Mouse (Mus musculus) liver, embryonic 15.5 days (tissue): ENCODE measurements around the gene Brd7. TPM values are rescaled to one million over a fixed set of nuclear protein-coding genes. Genes with fewer than 3 reads are reported as not detected.

Source experiments
- ATAC-seq: fragments of 200-750 bp; cut with Nextera tagmentation; 2 replicates; pipeline ENCODE4 v1.8.0; 2017; ENCODE audit warnings: moderate number of reproducible peaks, mild to moderate bottlenecking, moderate library complexity; ENCODE audit not compliant: insufficient read depth
- H3K27ac ChIP-seq: fragments of 300-500 bp; sonication (generic); replicated peaks from 2 replicates; pipeline ENCODE4 v1.5.1; 2015; ENCODE audit warnings: mild to moderate bottlenecking, inconsistent platforms
- H3K27me3 ChIP-seq: fragments of 300-500 bp; sonication (generic); 2 replicates; pipeline ENCODE4 v1.6.1; 2015; ENCODE audit warnings: mild to moderate bottlenecking, inconsistent platforms
- H3K36me3 ChIP-seq: fragments of 300-500 bp; sonication (generic); replicated peaks from 2 replicates; pipeline ENCODE4 v1.6.1; 2015; ENCODE audit warnings: moderate library complexity, mild to moderate bottlenecking, inconsistent platforms
- H3K4me1 ChIP-seq: fragments of 300-500 bp; sonication (generic); replicated peaks from 2 replicates; pipeline ENCODE4 v1.6.1; 2015; ENCODE audit warnings: inconsistent platforms
- H3K4me2 ChIP-seq: fragments of 300-500 bp; sonication (generic); 2 replicates; pipeline ENCODE4 v1.6.1; 2015; ENCODE audit warnings: moderate library complexity, mild to moderate bottlenecking, inconsistent platforms
- H3K4me3 ChIP-seq: fragments of 300-500 bp; sonication (generic); replicated peaks from 2 replicates; pipeline ENCODE4 v1.5.1; 2015; ENCODE audit warnings: mild to moderate bottlenecking, inconsistent platforms
- H3K9ac ChIP-seq: fragments of 300-500 bp; sonication (generic); 2 replicates; pipeline ENCODE4 v1.6.1; 2015; ENCODE audit warnings: moderate library complexity, mild to moderate bottlenecking, inconsistent platforms
- H3K9me3 ChIP-seq: fragments of 300-500 bp; sonication (generic); replicated peaks from 2 replicates; pipeline ENCODE4 v1.6.1; 2016; ENCODE audit warnings: inconsistent platforms
- WGBS: fragments of 180-500 bp; shearing (Covaris S2); methylation state at CpG from one replicate; pipeline ENCODE4 v1.1.7; 2015; ENCODE audit warnings: mixed read lengths; ENCODE audit not compliant: insufficient replicate concordance; 5-methylcytosine and 5-hydroxymethylcytosine counted together
- polyA plus RNA-seq: library from polyadenylated mRNA; unstranded; fragments of >200 nt; fragmentation: Nextera tagmentation; extraction: Ambion mirVana; gene quantifications from 2 replicates; pipeline ENCODE4 v1.2.1, GENCODE M21; 2015

Brd7 gene
- polyA plus RNA-seq, 1 experiment from 2014 or later: 31.3 TPM

DNA sequence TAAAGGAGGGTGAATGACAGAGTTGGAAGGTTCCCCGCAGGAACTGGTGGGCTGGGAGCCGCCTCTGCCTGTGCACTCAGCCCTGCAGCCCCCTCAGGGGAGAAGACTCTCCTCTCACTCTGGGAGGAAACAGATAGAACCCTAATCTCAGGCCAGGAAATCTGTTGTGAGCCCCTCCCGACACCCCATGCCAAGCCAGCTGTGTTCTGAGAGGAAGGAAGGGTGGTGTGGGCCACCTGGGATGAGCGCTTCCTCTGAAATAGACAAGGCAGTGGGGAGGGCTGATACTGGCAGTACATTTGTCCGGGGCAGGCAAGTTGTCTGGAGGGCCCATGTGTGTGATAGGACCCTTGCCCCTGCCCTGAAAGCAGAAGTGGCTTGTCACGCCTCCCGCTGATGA lies 18.5 kb upstream of the Brd7 start:
- no peak overlapping the region for H3K27ac ChIP-seq

GRCm38 (mm10) chr8:88376836-88377582 lies 15.0 kb upstream of the Brd7 start:
- ATAC-seq: no peak
- Histone ChIP-seq H3K9me3 (no peaks in the 10 kb centered on the region), H3K4me1 (no peaks in the 10 kb centered on the region), H3K4me3 (no peak overlapping the region), H3K4me2 (no peak overlapping the region), H3K36me3 (no peaks in the 10 kb centered on the region), H3K27me3 (peaks cover 30% of the 10 kb centered on the region), H3K9ac (no peak overlapping the region), H3K27ac (no peak overlapping the region)
- WGBS: 57% methylated on average over 19 of the region's 19 CpGs

More for the DNA sequence above, 18.5 kb upstream of the Brd7 start:
- Histone ChIP-seq H3K9ac (no peak overlapping the region), H3K9me3 (no peaks in the 10 kb centered on the region), H3K4me3 (no peak overlapping the region), H3K36me3 (no peaks in the 10 kb centered on the region), H3K4me2 (no peak overlapping the region), H3K4me1 (no peaks in the 10 kb centered on the region), H3K27me3 (peaks cover 26% of the 10 kb centered on the region)
- WGBS: 13% methylated on average over 7 of the region's 7 CpGs
- ATAC-seq: peak; percentile 25; the same call in 1 of the 2 replicates

GRCm38 (mm10) chr8:88371522-88371921 lies 9.5 kb upstream of the Brd7 start:
- 56% methylated on average over 2 of the region's 2 CpGs for whole genome bisulfite sequencing
- no peaks in the 10 kb centered on the region for H3K9me3 ChIP-seq
- H3K4me2 ChIP-seq: no peak overlapping the region
- no peak overlapping the region for H3K9ac ChIP-seq
- no peak overlapping the region for H3K27ac ChIP-seq
- H3K27me3 ChIP-seq: peaks cover 13% of the 10 kb centered on the region; the same call in 1 of the 2 replicates
- H3K36me3 ChIP-seq: no peaks in the 10 kb centered on the region
- ATAC-seq: no peak
- H3K4me3 ChIP-seq: no peak overlapping the region
- H3K4me1 ChIP-seq: peaks cover 10% of the 10 kb centered on the region; the same call in 1 of the 2 replicates

GRCm38 (mm10) chr8:88369805-88370204 lies 7.8 kb upstream of the Brd7 start:
- H3K27ac ChIP-seq: no peak overlapping the region
- H3K36me3 ChIP-seq: no peaks in the 10 kb centered on the region
- no peak overlapping the region for H3K4me3 ChIP-seq
- no peaks in the 10 kb centered on the region for H3K9me3 ChIP-seq
- H3K4me1 ChIP-seq: peaks cover 10% of the 10 kb centered on the region; the same call in 1 of the 2 replicates
- no peak overlapping the region for H3K9ac ChIP-seq
- ATAC-seq: no peak
- H3K27me3 ChIP-seq: peaks cover 13% of the 10 kb centered on the region; the same call in 1 of the 2 replicates
- WGBS: 62% methylated on average over 3 of the region's 3 CpGs
- no peak overlapping the region for H3K4me2 ChIP-seq

DNA sequence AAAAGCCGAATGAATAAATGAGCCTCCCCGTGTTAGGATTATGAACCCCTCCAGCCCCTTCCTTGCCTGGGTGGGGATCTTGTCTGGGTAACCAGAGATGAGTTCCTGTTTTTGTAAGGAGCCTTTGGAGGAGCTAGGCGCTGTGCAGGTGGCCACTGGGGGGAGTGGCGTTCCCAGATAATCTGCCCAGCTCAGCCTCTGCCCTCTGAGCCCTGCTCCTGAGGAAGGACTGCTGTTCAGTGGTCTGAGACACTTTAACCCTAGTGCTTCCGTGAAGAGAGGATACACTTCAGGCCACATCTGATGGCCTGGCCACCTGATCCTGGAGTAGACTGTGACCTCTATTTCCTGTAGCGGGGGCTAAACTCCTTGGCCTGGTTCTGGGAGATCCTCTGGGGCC lies 7.2 kb upstream of the Brd7 start:
- Histone ChIP-seq H3K36me3 (no peaks in the 10 kb centered on the region), H3K4me1 (peaks cover 11% of the 10 kb centered on the region; the same call in 1 of the 2 replicates), H3K4me2 (no peak overlapping the region), H3K9ac (no peak overlapping the region), H3K27ac (no peak overlapping the region), H3K27me3 (peaks cover 13% of the 10 kb centered on the region; the same call in 1 of the 2 replicates), H3K4me3 (no peak overlapping the region), H3K9me3 (no peaks in the 10 kb centered on the region)
- no peak for ATAC-seq
- WGBS: 12% methylated on average over 6 of the region's 6 CpGs

DNA sequence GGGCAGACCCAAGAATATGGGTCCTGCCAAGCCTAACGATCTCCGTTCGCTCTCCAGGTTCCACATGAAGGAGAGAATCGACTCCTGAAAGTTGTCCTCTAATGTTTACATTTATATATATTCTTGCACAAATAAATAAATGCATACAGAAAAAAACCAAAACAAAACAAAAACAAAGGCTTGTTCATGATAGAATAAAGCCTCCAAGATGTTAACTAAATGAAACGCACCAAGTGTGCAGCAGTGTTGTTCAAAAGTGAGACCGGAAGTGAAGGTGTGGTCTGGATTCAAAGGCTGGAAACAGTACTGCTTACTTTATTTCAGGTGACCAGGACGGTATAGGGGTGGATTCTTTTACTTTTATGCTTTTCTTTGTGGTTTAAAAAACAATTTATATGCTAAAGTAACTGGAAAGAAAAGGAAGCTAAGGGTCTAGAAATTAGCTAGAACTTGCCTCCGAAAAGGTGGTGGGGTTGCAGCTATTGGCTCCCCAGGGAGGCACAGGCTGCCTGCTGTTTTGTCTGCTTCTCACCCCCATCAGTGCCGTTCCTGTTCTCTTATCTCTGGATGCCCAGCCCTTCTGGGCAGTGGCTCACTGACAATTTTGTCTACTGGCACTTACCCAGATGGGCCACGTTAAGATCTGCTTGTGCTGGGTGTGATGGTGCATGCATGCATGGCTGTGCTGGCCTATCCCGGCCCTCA lies 604 bp upstream of the Brd7 start:
- H3K36me3 ChIP-seq: peaks cover 22% of the 10 kb centered on the region
- no peaks in the 10 kb centered on the region for H3K27me3 ChIP-seq
- H3K4me3 ChIP-seq: peak overlapping the region; percentile 99
- H3K4me1 ChIP-seq: peaks cover 43% of the 10 kb centered on the region
- H3K27ac ChIP-seq: peak overlapping the region; percentile 91
- peak overlapping the region; percentile 83 for H3K4me2 ChIP-seq
- 9% methylated on average over 11 of the region's 11 CpGs for WGBS
- H3K9ac ChIP-seq: peak overlapping the region; percentile 96
- H3K9me3 ChIP-seq: no peaks in the 10 kb centered on the region
- ATAC-seq: peak; percentile 87

- no peaks in the 10 kb centered on the region for H3K27me3 ChIP-seq
- H3K9me3 ChIP-seq: no peaks in the 10 kb centered on the region
- under 1% methylated on average over 31 of the region's 31 CpGs for WGBS
- H3K27ac ChIP-seq: peak overlapping the region; percentile 91
- H3K4me1 ChIP-seq: peaks cover 43% of the 10 kb centered on the region
- no peak for ATAC-seq
- peak overlapping the region; percentile 99 for H3K4me3 ChIP-seq
- peak overlapping the region; percentile 96 for H3K9ac ChIP-seq
- H3K4me2 ChIP-seq: peak overlapping the region; percentile 83
- H3K36me3 ChIP-seq: peaks cover 37% of the 10 kb centered on the region
These were observed 818 bp downstream of the Brd7 start for GRCm38 (mm10) chr8:88361044-88361707.

DNA sequence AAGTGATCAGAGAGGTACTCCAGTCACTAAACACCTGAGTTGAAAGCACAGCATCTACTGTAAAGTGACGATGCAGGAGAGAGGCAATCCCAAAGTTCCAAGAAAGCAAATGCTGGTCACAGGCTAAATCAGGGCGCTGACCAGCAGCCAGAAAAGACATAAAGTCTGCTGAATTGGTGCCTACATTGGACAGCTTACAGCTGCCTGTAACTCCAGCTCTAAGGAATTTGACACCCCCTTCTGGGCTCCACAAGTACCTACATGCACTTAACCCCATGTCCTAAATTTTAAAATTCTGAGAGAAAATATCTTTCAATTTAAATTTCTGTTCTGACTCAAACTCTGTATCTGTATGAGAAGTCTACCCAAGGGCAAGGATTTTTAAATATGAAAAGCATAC lies 2.0 kb downstream of the Brd7 start:
- peak overlapping the region; percentile 99 for H3K4me3 ChIP-seq
- H3K27me3 ChIP-seq: no peaks in the 10 kb centered on the region
- no peak overlapping the region for H3K27ac ChIP-seq
- peaks cover 49% of the 10 kb centered on the region for H3K36me3 ChIP-seq
- 76% methylated on average over 2 of the region's 2 CpGs for WGBS
- peaks cover 43% of the 10 kb centered on the region for H3K4me1 ChIP-seq
- H3K9me3 ChIP-seq: no peaks in the 10 kb centered on the region
- H3K9ac ChIP-seq: peak overlapping the region; percentile 96; the same call in 1 of the 2 replicates
- no peak for ATAC-seq
- peak overlapping the region; percentile 83 for H3K4me2 ChIP-seq

- Histone ChIP-seq H3K36me3 (peaks cover 68% of the 10 kb centered on the region), H3K9ac (no peak overlapping the region), H3K9me3 (no peaks in the 10 kb centered on the region), H3K4me3 (no peak overlapping the region), H3K27me3 (no peaks in the 10 kb centered on the region), H3K4me1 (peaks cover 29% of the 10 kb centered on the region), H3K27ac (no peak overlapping the region), H3K4me2 (no peak overlapping the region)
- 83% methylated on average over 5 of the region's 5 CpGs for WGBS
- no peak for ATAC-seq
These were observed 4.0 kb downstream of the Brd7 start for GRCm38 (mm10) chr8:88357946-88358345.

- no peak for ATAC-seq
- Histone ChIP-seq H3K4me1 (peaks cover 24% of the 10 kb centered on the region), H3K27me3 (no peaks in the 10 kb centered on the region), H3K4me2 (no peak overlapping the region), H3K4me3 (no peak overlapping the region), H3K36me3 (peaks cover 74% of the 10 kb centered on the region), H3K9me3 (no peaks in the 10 kb centered on the region), H3K27ac (no peak overlapping the region), H3K9ac (no peak overlapping the region)
- WGBS: 75% methylated on average over 5 of the region's 5 CpGs
These were observed 4.6 kb downstream of the Brd7 start for GRCm38 (mm10) chr8:88357226-88357933.
